Mouse (Mus musculus): Measurements from ENCODE around the gene H2-T23.
A peak's percentile ranks its signal among the peaks of the same experiment; 100 is the strongest.

The H2-T23 gene

DNA sequence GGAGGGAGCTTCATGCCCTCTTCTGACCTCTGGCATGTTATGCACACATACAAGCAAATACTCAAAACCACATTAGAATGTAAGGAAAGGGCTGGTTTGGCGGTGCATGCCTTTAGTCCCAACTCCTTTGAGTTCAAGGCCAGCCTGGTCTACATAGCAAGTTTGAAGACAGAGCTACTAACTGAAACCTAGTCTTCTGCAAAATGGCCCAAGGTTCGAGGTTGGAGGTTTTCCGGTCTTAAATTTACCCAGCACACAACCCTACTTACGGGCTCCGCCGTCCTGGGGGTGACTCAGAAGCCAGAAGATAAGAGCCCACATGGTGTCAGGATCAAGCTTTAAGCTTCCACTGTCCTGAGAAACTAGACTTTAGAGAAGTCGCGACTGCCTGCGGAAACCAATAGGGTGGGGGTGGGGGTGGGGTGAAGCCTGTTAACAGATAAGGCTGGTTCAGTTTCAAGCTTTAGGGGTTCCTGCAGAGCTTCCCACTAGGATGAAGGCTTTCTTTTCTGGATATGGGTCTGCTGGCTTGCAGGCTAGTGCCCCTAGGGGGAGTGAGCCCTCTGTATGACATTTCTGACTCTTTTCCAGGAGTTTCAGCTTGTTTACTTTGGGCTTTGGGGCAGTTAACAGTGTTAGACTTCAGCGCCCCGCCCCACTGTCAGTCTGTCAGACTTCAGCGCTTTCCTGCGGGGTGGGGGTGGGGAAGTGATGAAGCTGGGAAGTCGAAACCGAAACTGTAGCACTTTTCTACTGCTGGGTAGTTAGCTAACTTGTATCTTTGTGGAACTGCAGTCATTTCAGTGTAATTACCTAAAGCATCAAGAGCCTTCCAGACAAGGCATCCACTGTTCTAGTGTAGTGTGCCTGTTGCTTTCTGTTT is 12.2 kb downstream of the H2-T23 start, which contains the start of gene H2-T24:
H2-T24 (minus strand) TSS at position 370 of the 883 bp plus-strand sequence.
- TF ChIP-seq GATA4 (IDR thresholded peaks at IDR 0.05; ENCODE audit: insufficient replicate concordance, low read length), result peak; percentile 89

DNA sequence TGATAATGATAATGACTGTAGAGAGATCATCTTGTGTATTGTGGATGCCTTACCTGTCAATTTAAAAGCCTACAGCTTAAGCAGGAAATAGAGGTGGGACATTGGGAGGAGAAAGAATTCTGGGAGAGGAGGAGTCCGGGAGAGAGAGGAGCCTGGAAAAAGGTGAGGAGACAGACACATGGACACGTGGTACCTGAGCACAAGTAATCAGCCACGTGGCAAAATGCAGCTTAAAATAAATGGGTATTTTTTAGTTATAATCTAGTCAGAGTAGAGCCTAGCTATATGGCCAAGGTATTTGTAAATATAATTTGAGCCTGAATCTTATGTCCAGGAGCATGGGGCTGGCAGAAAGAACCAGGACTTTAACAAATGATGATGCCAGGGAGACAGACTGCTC is 13.1 kb downstream of the H2-T23 start:
- TF ChIP-seq GATA4 (IDR thresholded peaks at IDR 0.05; ENCODE audit: insufficient replicate concordance, low read length), result no peak

DNA sequence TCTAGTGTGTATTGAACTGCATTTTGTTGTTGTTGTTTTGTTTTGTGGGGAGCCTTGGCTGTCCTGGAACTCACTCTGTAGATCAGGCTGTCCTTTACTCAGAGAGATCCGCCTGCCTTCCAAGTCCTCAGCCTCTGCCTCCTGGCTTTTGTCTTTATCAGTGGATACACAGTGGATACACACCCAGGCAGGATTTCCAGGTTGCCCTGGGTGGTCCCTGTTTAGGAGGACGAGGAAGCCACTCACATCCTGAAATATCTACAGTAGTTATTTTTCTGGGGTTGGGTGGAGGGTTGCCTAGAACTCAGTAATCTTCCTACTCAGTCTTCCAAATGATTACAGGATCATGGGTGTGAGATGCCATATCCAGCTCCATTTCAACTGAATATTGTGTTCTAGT is 13.7 kb downstream of the H2-T23 start:
- TF ChIP-seq GATA4 (IDR thresholded peaks at IDR 0.05; ENCODE audit: insufficient replicate concordance, low read length), result peak; percentile 92

DNA sequence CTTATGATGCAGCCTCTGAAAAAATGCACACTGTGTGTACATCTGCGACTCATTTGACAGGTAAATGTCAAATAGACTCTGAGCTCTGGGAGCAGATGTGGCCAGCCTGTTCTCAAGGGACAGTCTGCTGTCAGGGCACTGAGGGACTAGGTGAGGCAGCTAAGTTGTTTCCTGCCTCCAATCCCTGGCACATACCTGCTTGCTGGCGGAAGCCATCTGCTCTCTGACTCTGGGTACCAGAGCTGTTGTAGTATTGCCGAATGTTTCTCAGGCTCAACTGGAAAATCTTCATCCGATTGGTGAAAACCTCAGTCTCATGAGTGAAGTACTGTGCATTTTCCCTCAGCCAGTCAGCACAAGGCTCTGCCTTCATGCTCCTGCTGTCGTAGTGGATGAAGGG is 15.6 kb downstream of the H2-T23 start:
- no peak for TF ChIP-seq GATA4 (IDR thresholded peaks at IDR 0.05; ENCODE audit: insufficient replicate concordance, low read length)

DNA sequence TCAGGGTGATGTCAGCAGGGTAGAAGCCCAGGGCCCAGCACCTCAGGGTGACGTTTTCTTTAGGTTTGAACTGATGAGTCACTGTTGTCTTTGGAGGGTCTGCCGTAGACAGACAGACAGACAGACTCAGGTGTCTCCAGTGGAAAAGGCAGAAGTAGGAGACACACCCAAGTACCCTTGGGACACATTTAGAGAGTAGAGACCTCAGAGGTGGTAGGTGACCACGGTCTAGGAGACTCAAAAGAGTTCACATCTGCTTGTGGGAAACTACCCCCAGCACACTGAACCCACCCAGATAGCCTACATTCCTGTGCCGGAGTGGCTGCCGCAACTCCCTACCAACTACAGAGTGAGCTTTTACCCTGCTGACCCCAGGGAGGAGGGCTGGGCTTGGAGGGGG is 17.7 kb downstream of the H2-T23 start:
- no peak for TF ChIP-seq GATA4 (IDR thresholded peaks at IDR 0.05; ENCODE audit: insufficient replicate concordance, low read length)

DNA sequence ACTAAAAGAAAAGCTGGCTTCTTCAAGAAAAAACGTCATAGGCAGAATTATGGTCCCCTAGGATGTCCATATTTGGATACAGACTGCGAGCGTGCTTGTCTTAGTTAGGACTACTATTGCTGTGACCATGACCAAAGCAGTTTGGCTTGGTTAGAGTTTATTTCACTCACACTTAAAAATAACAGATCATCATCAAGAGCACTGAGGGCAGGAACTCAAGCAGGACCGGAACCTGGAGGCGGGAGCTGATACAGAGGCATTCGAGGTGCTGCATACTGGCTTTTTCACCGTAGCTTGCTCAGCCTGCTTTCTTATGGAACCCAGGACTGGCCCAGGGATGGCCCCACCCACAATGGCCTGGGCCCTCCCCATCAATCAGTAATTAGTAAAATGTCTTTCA is 29.3 kb downstream of the H2-T23 start:
- TF ChIP-seq GATA4 (IDR thresholded peaks at IDR 0.05; ENCODE audit: insufficient replicate concordance, low read length), result no peak

DNA sequence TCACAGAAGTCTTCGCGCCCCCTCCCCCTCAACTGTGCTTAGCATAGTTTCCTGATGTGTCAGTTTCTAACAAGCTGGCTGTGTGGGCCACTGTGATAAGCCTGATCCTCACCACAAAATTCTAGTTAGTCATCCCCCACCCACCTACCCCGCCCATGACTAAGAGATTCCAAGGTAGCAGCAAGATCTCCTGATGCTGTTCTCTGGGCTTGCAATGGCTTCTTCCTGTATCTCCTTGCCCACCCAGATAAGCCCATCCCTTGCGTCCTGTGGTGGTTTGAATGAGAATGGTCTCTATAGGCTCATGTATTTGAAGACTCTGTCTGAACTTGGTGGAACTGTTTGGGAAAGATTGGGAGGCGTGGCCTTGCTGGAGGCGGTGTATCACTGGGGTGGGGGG is 30.7 kb downstream of the H2-T23 start:
- TF ChIP-seq GATA4 (IDR thresholded peaks at IDR 0.05; ENCODE audit: insufficient replicate concordance, low read length), result no peak

DNA sequence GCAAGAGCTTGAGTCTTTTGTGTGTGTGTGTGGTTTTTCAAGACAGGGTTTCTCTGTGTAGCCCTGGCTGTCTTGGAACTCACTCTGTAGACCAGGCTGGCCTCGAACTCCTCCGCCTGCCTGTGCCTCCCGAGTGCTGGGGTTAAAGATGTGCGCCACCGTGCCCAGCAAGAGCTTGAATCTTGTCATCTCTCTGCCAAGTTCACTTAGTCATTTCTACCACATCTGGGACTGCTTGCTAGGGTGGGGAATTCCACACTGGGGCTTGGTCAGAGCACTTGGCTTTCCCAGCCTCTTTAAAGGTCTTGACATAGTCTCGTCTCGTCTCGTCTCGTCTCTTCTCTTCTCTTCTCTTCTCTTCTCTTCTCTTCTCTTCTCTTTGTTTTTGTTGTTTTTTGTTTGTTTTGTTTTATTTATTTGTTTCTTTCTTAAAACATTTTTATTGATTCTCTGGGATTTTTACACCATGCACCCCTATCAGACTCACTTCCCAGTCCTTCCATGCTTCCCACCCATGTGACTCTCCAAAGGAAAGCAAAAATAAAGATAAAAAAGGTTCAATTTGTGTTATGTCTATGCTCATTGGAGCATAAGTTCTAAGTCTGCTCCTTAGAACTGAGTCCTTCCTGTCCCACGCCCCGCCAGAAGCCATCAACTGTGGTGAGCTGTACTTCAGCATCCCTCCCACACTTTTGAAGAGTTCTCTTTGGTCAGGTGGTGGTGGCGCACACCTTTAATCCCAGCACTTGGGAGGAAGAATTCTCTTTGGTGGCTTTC is 31.3 kb downstream of the H2-T23 start:
- TF ChIP-seq GATA4 (IDR thresholded peaks at IDR 0.05; ENCODE audit: insufficient replicate concordance, low read length), result no peak

DNA sequence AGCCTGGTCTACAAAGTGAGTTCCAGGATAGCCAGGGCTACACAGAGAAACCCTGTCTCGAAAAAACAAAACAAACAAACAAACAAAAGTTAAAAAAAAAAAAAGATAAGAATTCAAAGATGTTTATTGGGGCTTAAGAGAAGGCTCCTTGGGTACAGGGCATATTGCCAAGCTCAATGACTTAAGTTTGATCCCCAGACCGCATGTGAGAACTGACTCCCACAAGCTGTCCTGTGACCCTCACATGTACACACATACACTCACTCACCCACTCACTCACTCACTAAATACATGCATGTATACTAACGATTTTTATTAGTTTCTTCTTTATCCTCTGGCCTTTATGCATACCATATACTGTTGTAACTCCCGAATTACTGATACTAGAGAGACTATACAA is 32.3 kb downstream of the H2-T23 start:
- no peak for TF ChIP-seq GATA4 (IDR thresholded peaks at IDR 0.05; ENCODE audit: insufficient replicate concordance, low read length)

DNA sequence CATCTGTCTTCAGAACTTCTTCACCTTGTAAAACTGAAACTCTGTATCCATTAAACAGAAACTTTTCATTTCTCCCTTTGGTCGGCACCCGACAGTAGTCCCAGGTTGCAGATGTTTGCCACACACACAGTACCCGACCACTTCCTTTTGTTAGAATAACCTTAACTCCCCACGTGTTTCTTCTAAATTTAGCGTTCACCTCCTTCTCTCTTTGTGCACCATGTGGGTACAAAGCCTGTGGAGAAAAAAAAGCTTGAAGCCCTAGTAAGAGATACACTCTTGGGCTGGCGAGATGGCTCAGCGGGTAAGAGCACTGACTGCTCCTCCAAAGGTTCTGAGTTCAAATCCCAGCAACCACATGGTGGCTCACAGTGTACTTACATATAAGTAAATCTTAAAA is 33.3 kb downstream of the H2-T23 start:
- no peak for TF ChIP-seq GATA4 (IDR thresholded peaks at IDR 0.05; ENCODE audit: insufficient replicate concordance, low read length)

DNA sequence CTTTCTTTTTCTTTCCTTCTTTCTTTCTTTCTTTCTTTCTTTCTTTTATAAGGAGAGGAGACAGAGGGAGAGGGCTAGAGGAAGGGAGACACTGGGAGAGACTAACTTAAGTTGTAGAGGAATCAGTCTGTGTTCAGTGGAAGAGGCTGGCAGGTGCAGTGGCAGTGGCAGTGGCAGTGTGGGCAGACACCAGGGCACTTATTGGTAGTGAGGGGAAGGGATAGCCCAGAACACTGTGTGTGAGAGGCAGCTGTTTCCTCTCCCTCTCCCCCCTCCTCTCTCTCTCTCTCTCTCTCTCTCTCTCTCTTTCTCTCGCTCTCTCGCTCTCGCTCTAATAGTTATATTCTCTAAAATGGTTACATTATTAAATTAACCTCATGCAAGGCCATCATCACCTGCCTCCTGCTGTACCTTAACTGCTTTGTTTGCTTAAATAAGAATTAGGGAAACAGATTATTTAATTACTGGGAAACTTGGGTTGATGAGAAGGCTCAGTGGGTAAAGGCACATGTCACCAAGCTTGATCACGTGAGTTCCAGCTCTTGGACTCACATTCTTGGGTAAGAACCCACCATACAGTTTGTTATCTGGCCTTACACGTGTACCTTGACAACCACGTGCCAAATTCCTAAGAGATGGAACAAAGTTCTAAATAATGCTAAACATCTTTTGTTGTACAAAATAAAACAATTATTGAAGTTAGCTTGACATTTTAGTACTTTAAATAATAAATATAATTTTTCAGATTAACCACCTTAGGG is 33.9 kb downstream of the H2-T23 start:
- TF ChIP-seq GATA4 (IDR thresholded peaks at IDR 0.05; ENCODE audit: insufficient replicate concordance, low read length), result no peak

DNA sequence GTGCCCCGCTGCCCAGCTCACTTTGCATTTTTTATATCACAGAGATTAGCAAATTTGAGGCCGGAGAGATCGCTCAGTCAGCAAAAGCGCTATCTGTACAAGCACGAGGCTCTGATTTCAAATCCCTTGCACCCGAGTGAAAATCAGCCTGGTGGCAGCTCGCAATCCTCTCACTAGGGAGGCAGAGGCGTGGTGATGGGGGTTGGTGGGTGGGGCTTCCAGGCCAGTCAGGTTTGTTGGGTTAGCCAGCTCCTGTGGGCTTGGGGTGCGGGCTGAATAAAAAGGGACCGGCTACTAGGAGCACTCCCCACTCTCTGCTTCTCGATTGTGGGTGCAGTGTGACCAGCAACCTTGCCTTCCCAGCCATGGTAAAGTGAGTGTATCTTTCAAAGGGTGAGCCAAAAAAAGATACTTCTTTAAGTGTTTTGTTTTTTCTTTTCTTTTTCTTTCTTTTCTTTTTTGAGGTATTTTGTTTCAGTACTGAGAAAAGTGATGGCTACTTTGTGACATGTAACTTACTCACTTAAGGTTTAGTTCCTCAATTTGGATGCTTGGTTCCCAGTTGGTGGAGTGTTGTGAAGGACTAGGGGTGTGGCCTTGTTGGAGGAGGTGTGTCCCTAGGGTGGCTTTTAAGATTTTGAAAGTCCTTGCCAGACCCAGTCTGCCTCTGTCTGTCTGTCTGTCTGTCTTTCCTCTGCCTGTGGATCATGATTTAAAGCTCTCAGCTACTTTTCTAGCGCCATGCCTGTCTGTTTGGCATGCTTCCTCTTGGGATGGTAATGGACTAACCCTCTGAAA is 34.7 kb downstream of the H2-T23 start:
- peak; percentile 63; the same call in 1 of the 2 replicates for TF ChIP-seq GATA4 (IDR thresholded peaks at IDR 0.05; ENCODE audit: insufficient replicate concordance, low read length)

DNA sequence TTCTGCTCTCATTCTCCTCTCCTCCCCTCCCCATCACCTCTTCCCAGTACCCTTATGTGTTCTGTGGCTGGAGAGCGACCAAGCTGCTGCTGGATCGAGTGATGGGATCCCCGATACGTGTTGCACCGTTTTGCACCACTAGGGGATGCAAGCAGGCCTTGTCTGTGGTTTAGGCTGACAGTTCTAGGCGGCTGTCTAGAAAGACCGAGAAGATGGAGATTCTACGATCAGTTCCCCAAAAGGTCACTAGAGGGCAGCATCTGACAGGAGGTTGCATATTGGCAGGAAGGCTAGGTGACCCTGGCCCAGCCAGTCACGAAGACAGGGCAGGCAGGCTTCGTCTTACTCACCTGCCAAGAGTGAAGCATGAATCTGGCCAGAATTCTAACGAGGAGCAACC is 35.7 kb downstream of the H2-T23 start:
- no peak for TF ChIP-seq GATA4 (IDR thresholded peaks at IDR 0.05; ENCODE audit: insufficient replicate concordance, low read length)

DNA sequence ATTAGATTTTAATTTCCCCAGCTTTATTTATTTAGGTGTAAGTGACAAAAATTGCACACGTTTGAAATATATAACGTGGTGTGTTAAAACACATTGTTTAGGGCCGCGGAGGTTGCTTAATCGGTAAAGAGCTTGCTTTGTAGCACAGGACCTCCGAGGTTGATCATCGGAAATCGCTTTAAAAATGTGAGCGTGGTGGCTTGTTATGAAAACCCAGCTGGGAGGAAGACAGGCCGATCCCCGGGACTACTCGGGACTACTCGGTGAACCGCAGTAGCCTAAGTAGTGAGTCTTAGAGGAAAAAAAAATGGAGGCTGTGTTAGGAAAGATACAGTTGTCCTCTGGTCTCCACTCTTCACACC is 37.8 kb downstream of the H2-T23 start:
- no peak for TF ChIP-seq GATA4 (IDR thresholded peaks at IDR 0.05; ENCODE audit: insufficient replicate concordance, low read length)

Data from liver, adult (tissue).